Mouse (Mus musculus) heart, adult 2 months (tissue): ENCODE data around the gene Sptssb. TPM values are rescaled to one million over a fixed set of nuclear protein-coding genes. Genes with fewer than 3 reads are reported as not detected.

Source experiments
- DNase-seq, 2 experiments: peaks; one replicate each; pipeline ENCODE4 v3.0.0; 2021
- H3K27ac ChIP-seq: fragments of 200-600 bp; 2 replicates; pipeline ENCODE4 v1.8.1; 2022
- H3K27me3 ChIP-seq: fragments of 200-500 bp; 2 replicates; pipeline ENCODE4 v1.6.1; 2012; ENCODE audit warnings: mild to moderate bottlenecking, low read length, inconsistent platforms, mixed read lengths; ENCODE audit not compliant: control insufficient read depth, insufficient read depth
- H3K36me3 ChIP-seq: fragments of 200-500 bp; 2 replicates; pipeline ENCODE4 v1.6.1; 2012; ENCODE audit warnings: low read length, inconsistent platforms; ENCODE audit not compliant: control insufficient read depth, insufficient read depth
- H3K4me1 ChIP-seq: fragments of 200-500 bp; 2 replicates; pipeline ENCODE4 v1.6.1; 2011; ENCODE audit warnings: low read length; ENCODE audit not compliant: control insufficient read depth, insufficient read depth
- H3K4me3 ChIP-seq: fragments of 200-600 bp; 2 replicates; pipeline ENCODE4 v1.8.1; 2022
- H3K79me2 ChIP-seq: fragments of 200-500 bp; replicated peaks from 2 replicates; pipeline ENCODE4 v1.6.1; 2012; ENCODE audit warnings: mild to moderate bottlenecking, inconsistent platforms, low read length, moderate library complexity, mixed read lengths; ENCODE audit not compliant: control insufficient read depth, insufficient read depth
- H3K9ac ChIP-seq: fragments of 200-500 bp; 2 replicates; pipeline ENCODE4 v1.6.1; 2012; ENCODE audit warnings: low read depth, mild to moderate bottlenecking, control low read depth, inconsistent platforms, low read length, mixed read lengths
- CTCF ChIP-seq: fragments of 200-600 bp; IDR thresholded peaks from 2 replicates; pipeline ENCODE4 v1.8.1; 2022; ENCODE audit warnings: antibody characterized with exemption, mild to moderate bottlenecking, moderate library complexity
- EP300 ChIP-seq: fragments of 200-500 bp; IDR thresholded peaks from 2 replicates; pipeline ENCODE4 v1.6.1; 2011; ENCODE audit warnings: low read depth, low read length, control low read depth; ENCODE audit not compliant: insufficient read depth
- POLR2A ChIP-seq: fragments of 200-500 bp; IDR thresholded peaks from 2 replicates; pipeline ENCODE4 v1.6.1; 2011; ENCODE audit warnings: mild to moderate bottlenecking, low read depth, low read length, control low read depth; ENCODE audit not compliant: insufficient read depth
- WGBS: fragments of 180-500 bp; shearing (Covaris S2); methylation state at CpG from one replicate; pipeline ENCODE4 v1.1.7; 2018; 5-methylcytosine and 5-hydroxymethylcytosine counted together
- intact Hi-C: fragments of 180-260 bp; cut with DNase I; formaldehyde crosslinking; loops from one replicate; pipeline ENCODE4 v1.15.1; 2025
- long read RNA-seq: library from polyadenylated mRNA; stranded (forward); transcript quantifications from one replicate; pipeline ENCODE4 v2.0.0, GENCODE M21; 2021
- polyA plus RNA-seq: library from polyadenylated mRNA; depleted of rRNA; stranded (reverse); fragments of >200 nt; gene quantifications from 2 replicates; pipeline ENCODE4 v1.2.3, GENCODE M21; 2012; rRNA removed
- total RNA-seq, 2 experiments: library from RNA; stranded (reverse); gene quantifications; 2 replicates each; pipeline ENCODE4 v1.2.3; 2021

Sptssb gene
- total RNA-seq (not detected), polyA plus RNA-seq (0.41 TPM in 1 of 2 replicates, not detected in the other)
- long read RNA-seq = 0 reads

DNA sequence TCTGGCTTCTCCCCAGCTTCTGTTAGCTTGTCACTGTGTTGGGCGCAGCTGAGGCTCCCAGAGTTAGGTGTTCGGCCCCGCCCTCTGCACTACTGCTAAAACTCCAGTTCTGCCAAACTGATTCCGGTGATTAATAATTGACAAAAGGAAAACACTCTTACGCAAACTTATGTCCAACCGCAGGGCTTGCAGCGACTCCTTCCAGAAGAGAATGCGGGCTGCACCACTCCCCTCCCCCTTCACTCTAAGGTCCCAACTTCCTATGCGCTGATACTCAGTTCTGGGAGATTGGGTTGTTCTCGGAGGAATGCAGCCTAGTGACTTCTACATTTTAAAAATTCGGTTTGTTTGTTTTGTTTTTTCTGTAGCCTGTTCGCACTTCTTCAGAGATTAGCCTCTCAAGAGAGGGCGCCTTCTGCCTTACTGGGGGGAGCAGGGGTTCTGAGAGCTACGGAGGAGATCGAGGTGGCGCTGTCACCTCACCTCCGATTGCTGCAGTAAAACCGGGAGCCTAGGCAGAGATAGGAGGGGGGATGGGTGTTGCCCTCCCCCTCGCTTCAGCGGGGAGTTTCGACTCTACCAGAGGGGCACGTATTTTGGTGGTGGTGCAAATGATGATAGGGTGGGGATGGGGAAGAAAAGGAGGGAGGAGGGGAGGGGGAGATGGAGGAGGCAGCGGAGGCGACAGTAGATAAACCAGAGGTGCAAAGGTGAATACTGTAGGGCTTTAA is at the start of gene Sptssb:
TSS of gene Sptssb (minus strand) at position 83 of the 731 bp plus-strand sequence.
- no peaks in the 10 kb centered on the region for H3K36me3 ChIP-seq
- H3K4me3 ChIP-seq = no peak within 1 kb of the TSS
- 4% methylated on average over 24 of the region's 24 CpGs for WGBS
- no peaks in the 10 kb centered on the region; the same call in 1 of the 2 replicates for H3K27me3 ChIP-seq
- H3K9ac ChIP-seq = no peak within 1 kb of the TSS
- H3K4me1 ChIP-seq = no peaks in the 10 kb centered on the region
- H3K79me2 ChIP-seq = no peaks in the 10 kb centered on the region
- DNase-seq = no peak
- H3K27ac ChIP-seq = no peak within 1 kb of the TSS
- no peak for TF ChIP-seq POLR2A
- no peak for TF ChIP-seq CTCF
- TF ChIP-seq EP300 = no peak
- intact Hi-C loops = no loop called here

- no peak for DNase-seq
- Histone ChIP-seq H3K36me3 (no peaks in the 10 kb centered on the region), H3K4me1 (no peaks in the 10 kb centered on the region), H3K27ac (no peak overlapping the region), H3K79me2 (no peaks in the 10 kb centered on the region), H3K27me3 (no peaks in the 10 kb centered on the region), H3K4me3 (no peak overlapping the region), H3K9ac (no peak overlapping the region)
- intact Hi-C loops = loop anchor here (1.0 kb wide), 1 partner anchor 152 kb away; no protein-coding TSS in a partner anchor
- TF ChIP-seq CTCF (peak; percentile 87), POLR2A (no peak)
- WGBS = 65% methylated on average over 4 of the region's 4 CpGs
These were observed 48.3 kb upstream of the Sptssb start for GRCm38 (mm10) chr3:69908074-69908473.

- intact Hi-C loops = no loop called here
- 44% methylated on average over 6 of the region's 6 CpGs for WGBS
- Histone ChIP-seq H3K9ac (no peak overlapping the region), H3K4me1 (no peaks in the 10 kb centered on the region), H3K79me2 (no peaks in the 10 kb centered on the region), H3K36me3 (no peaks in the 10 kb centered on the region), H3K4me3 (no peak overlapping the region), H3K27me3 (no peaks in the 10 kb centered on the region), H3K27ac (no peak overlapping the region)
- no peak for DNase-seq
- no peak for TF ChIP-seq CTCF
- TF ChIP-seq EP300 = no peak
- TF ChIP-seq POLR2A = no peak
These were observed 47.8 kb upstream of the Sptssb start for GRCm38 (mm10) chr3:69907564-69907963.

GRCm38 (mm10) chr3:69902787-69903477 is 43.2 kb upstream of the Sptssb start:
- DNase-seq = no peak
- no peak for TF ChIP-seq CTCF
- no peak for TF ChIP-seq POLR2A
- TF ChIP-seq EP300 = no peak
- Histone ChIP-seq H3K9ac (no peak overlapping the region), H3K27me3 (no peaks in the 10 kb centered on the region), H3K4me1 (no peaks in the 10 kb centered on the region), H3K79me2 (no peaks in the 10 kb centered on the region), H3K27ac (no peak overlapping the region), H3K4me3 (no peak overlapping the region), H3K36me3 (no peaks in the 10 kb centered on the region)
- intact Hi-C loops = no loop called here
- WGBS = 53% methylated on average over 9 of the region's 9 CpGs

DNA sequence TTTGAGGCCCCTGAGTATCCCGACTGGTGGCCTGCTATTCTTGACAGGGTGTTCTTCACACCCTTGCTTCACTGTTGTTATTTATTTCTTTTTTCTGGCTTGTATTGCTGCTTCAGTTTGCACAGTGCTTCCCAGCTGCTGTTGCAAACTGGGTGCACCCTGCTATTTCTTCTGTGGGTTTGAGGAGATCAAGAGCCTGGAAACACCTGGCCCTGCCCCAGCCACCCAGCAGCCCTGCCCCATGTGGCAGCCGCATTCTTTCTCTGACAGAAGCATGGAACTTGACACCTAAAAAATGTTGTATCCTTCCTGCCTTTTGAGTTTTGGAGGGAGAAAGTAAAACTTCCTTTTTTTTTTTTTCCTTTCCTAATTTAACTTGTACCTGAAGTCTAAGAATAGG is 42.6 kb upstream of the Sptssb start:
- WGBS = 41% methylated on average over 2 of the region's 2 CpGs
- Histone ChIP-seq H3K79me2 (no peaks in the 10 kb centered on the region), H3K27ac (no peak overlapping the region), H3K36me3 (no peaks in the 10 kb centered on the region), H3K4me3 (no peak overlapping the region), H3K9ac (no peak overlapping the region), H3K27me3 (no peaks in the 10 kb centered on the region), H3K4me1 (no peaks in the 10 kb centered on the region)
- TF ChIP-seq EP300 (no peak), POLR2A (no peak), CTCF (no peak)
- no peak for DNase-seq
- intact Hi-C loops = no loop called here

GRCm38 (mm10) chr3:69901874-69902381 is 42.2 kb upstream of the Sptssb start:
- Histone ChIP-seq H3K9ac (no peak overlapping the region), H3K36me3 (no peaks in the 10 kb centered on the region), H3K79me2 (no peaks in the 10 kb centered on the region), H3K27ac (no peak overlapping the region), H3K4me3 (no peak overlapping the region), H3K4me1 (no peaks in the 10 kb centered on the region), H3K27me3 (no peaks in the 10 kb centered on the region)
- TF ChIP-seq CTCF = no peak
- TF ChIP-seq POLR2A = no peak
- no peak for TF ChIP-seq EP300
- intact Hi-C loops = no loop called here
- no peak for DNase-seq
